Mouse (Mus musculus) small intestine, adult 2 months (tissue): Measurements from ENCODE around the gene Stt3a. TPM values are rescaled to one million over a fixed set of nuclear protein-coding genes. Genes with fewer than 3 reads are reported as not detected.

Source experiments
- H3K27ac ChIP-seq: fragments of 200-500 bp; 2 replicates; pipeline ENCODE4 v1.5.1; 2012; ENCODE audit warnings: low read depth, low read length, control low read depth, inconsistent platforms; ENCODE audit not compliant: insufficient read depth
- H3K27me3 ChIP-seq: fragments of 200-500 bp; 2 replicates; pipeline ENCODE4 v1.6.1; 2012; ENCODE audit warnings: mild to moderate bottlenecking, moderate library complexity, low read length, inconsistent platforms; ENCODE audit not compliant: control insufficient read depth, insufficient read depth
- H3K36me3 ChIP-seq: fragments of 200-500 bp; 2 replicates; pipeline ENCODE4 v1.6.1; 2012; ENCODE audit warnings: mild to moderate bottlenecking, low read length, control low read depth, inconsistent platforms; ENCODE audit not compliant: control insufficient read depth, insufficient read depth
- H3K4me1 ChIP-seq: fragments of 200-500 bp; 2 replicates; pipeline ENCODE4 v1.6.1; 2012; ENCODE audit warnings: low read length, inconsistent platforms, mixed read lengths; ENCODE audit not compliant: control insufficient read depth, insufficient read depth, insufficient read length
- H3K4me3 ChIP-seq: fragments of 200-500 bp; 2 replicates; pipeline ENCODE4 v1.5.1; 2012; ENCODE audit warnings: low read depth, mild to moderate bottlenecking, control low read depth, inconsistent platforms, low read length, moderate library complexity
- CTCF ChIP-seq: fragments of 200-500 bp; IDR thresholded peaks from 2 replicates; pipeline ENCODE4 v1.5.1; 2012; ENCODE audit warnings: low read depth, mild to moderate bottlenecking, control low read depth, inconsistent platforms, low read length, moderate library complexity, mixed read lengths; ENCODE audit not compliant: insufficient replicate concordance, insufficient read length; ENCODE audit errors: extremely low read depth
- POLR2A ChIP-seq: fragments of 200-500 bp; IDR thresholded peaks from 2 replicates; pipeline ENCODE4 v1.6.1; 2012; ENCODE audit warnings: low read depth, mild to moderate bottlenecking, control low read depth, inconsistent platforms, low read length, moderate library complexity
- WGBS: fragments of 180-500 bp; shearing (Covaris S2); methylation state at CpG from one replicate; pipeline ENCODE4 v1.1.7; 2018; 5-methylcytosine and 5-hydroxymethylcytosine counted together
- polyA plus RNA-seq: library from polyadenylated mRNA; depleted of rRNA; stranded (reverse); fragments of >200 nt; gene quantifications from 2 replicates; pipeline ENCODE4 v1.2.3, GENCODE M21; 2012; rRNA removed

Gene Stt3a
- polyA plus RNA-seq, 1 experiment = 73.2 TPM

- H3K27ac ChIP-seq = no peak overlapping the region
- H3K27me3 ChIP-seq = no peaks in the 10 kb centered on the region
- H3K4me1 ChIP-seq = no peaks in the 10 kb centered on the region
- no peak overlapping the region for H3K4me3 ChIP-seq
- 88% methylated on average over 6 of the region's 6 CpGs for WGBS
- TF ChIP-seq POLR2A = no peak
- peaks cover 5% of the 10 kb centered on the region; the same call in 1 of the 2 replicates for H3K36me3 ChIP-seq
These were observed 60.2 kb downstream of the Stt3a start for GRCm38 (mm10) chr9:36707304-36707703.

GRCm38 (mm10) chr9:36705923-36706322 is 61.6 kb downstream of the Stt3a start:
- TF ChIP-seq POLR2A = no peak
- H3K27me3 ChIP-seq = no peaks in the 10 kb centered on the region
- WGBS = 85% methylated on average over 3 of the region's 3 CpGs

GRCm38 (mm10) chr9:36694276-36694675 is 73.2 kb downstream of the Stt3a start:
- 92% methylated on average over 10 of the region's 10 CpGs for WGBS
- Histone ChIP-seq H3K27me3 (no peaks in the 10 kb centered on the region), H3K27ac (no peak overlapping the region), H3K4me1 (no peaks in the 10 kb centered on the region), H3K4me3 (no peak overlapping the region), H3K36me3 (no peaks in the 10 kb centered on the region)
- TF ChIP-seq POLR2A = no peak
- no peak for TF ChIP-seq CTCF

More at GRCm38 (mm10) chr9:36705923-36706322, 61.6 kb downstream of the Stt3a start:
- Histone ChIP-seq H3K27ac (no peak overlapping the region), H3K36me3 (peaks cover 3% of the 10 kb centered on the region; the same call in 1 of the 2 replicates), H3K4me1 (no peaks in the 10 kb centered on the region), H3K4me3 (no peak overlapping the region)

- H3K27ac ChIP-seq = no peak within 1 kb of the TSS
- no peak within 1 kb of the TSS for H3K4me3 ChIP-seq
- WGBS = 49% methylated on average over 1 of the region's 1 CpGs
- no peaks in the 10 kb centered on the region for H3K36me3 ChIP-seq
- no peaks in the 10 kb centered on the region for H3K4me1 ChIP-seq
- TF ChIP-seq POLR2A (no peak), CTCF (no peak)
- no peaks in the 10 kb centered on the region for H3K27me3 ChIP-seq
These were observed 74.6 kb downstream of the Stt3a start, which contains the start of gene Acrv1 for GRCm38 (mm10) chr9:36692920-36693319. Gene Acrv1, plus strand, starts transcription at chr9:36693220.

GRCm38 (mm10) chr9:36687329-36687728 is 80.2 kb downstream of the Stt3a start:
- no peak for TF ChIP-seq CTCF
- no peak for TF ChIP-seq POLR2A
- Histone ChIP-seq H3K27me3 (no peaks in the 10 kb centered on the region; the same call in 1 of the 2 replicates), H3K4me3 (no peak overlapping the region), H3K36me3 (no peaks in the 10 kb centered on the region), H3K27ac (no peak overlapping the region), H3K4me1 (no peaks in the 10 kb centered on the region)

DNA sequence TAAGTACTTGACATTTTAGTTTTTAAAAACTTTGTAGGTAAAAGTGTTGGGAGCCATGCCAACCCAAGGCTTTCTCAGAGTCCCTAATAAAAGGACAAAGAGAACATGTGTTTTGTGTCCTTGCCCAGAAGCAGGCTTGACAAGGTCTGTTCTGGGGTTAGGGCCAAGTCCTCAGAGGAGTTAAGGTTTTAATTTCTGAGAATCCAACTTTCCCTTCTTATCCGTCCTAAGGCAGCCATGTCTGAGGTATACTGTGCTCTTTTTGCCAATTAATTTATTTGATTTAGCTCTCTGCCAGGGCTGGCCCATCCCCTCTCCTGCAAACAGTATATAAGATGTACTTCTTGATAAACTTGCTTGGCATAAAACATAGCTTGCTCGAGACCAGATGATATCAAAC is 86.1 kb downstream of the Stt3a start:
- no peak overlapping the region for H3K27ac ChIP-seq
- TF ChIP-seq CTCF (no peak), POLR2A (no peak)
- WGBS = 30% methylated on average over 2 of the region's 2 CpGs
- H3K4me1 ChIP-seq = no peaks in the 10 kb centered on the region
- no peak overlapping the region for H3K4me3 ChIP-seq
- no peaks in the 10 kb centered on the region; the same call in 1 of the 2 replicates for H3K27me3 ChIP-seq
- H3K36me3 ChIP-seq = no peaks in the 10 kb centered on the region

Other genes with a start within 250 kb of the Stt3a start
- gene Gm5615, start 225.7 kb downstream of the Stt3a start, polyA plus RNA-seq = not detected in 2 replicates
- gene Gm17689, start 185.0 kb downstream of the Stt3a start, polyA plus RNA-seq = not detected in 2 replicates
- gene A630095E13Rik, start 124.3 kb downstream of the Stt3a start, polyA plus RNA-seq = not detected in 2 replicates
- gene Acrv1, start 74.5 kb downstream of the Stt3a start, polyA plus RNA-seq = not detected in 2 replicates
- gene Chek1, start 40.6 kb downstream of the Stt3a start, polyA plus RNA-seq = 0.41 and 0.42 TPM in 2 replicates
- gene Ei24, start 29.7 kb upstream of the Stt3a start, polyA plus RNA-seq = 19.0 and 50.7 TPM in 2 replicates
- 0.20 and 0.30 TPM in 2 replicates for gene Fez1, start 54.2 kb upstream of the Stt3a start, polyA plus RNA-seq